Mouse (Mus musculus) urinary bladder, postnatal 10 days (tissue): ENCODE measurements around the gene Gm3685.
"Not testable (repeated sequence)": the region's sequence is repeated elsewhere in the genome, so short reads cannot be mapped to it uniquely, and the experiment has no call there.

Source experiments
- DNase-seq: peaks from one replicate; pipeline ENCODE4 v3.0.0; 2022; ENCODE audit warnings: low spot score

Gene Gm3685

GRCm38 (mm10) chr14:7044870-7045269 lies at the start of gene Gm3685:
Gm3685 (minus strand) TSS chr14:7044970.
- not testable (repeated sequence) for DNase-seq

- DNase-seq = not testable (repeated sequence)
These were observed 17.7 kb downstream of the Gm3685 start, which contains the start of gene Gm10406 for GRCm38 (mm10) chr14:7026781-7027749. Gm10406 (minus strand) TSS chr14:7027449.

- not testable (repeated sequence) for DNase-seq
These were observed 18.5 kb downstream of the Gm3685 start for GRCm38 (mm10) chr14:7026274-7026673.
